Mouse (Mus musculus) kidney, embryonic 15.5 days (tissue): ENCODE data around the gene Ctu2. TPM values are rescaled to one million over a fixed set of nuclear protein-coding genes. Genes with fewer than 3 reads are reported as not detected.

ENCODE experiments used
- ATAC-seq: fragments of 200-750 bp; cut with Nextera tagmentation; replicated peaks from 2 replicates; pipeline ENCODE4 v1.8.0; 2017; ENCODE audit warnings: moderate TSS enrichment; ENCODE audit not compliant: low FRiP score
- H3K27ac ChIP-seq: fragments of 300-500 bp; sonication (generic); 2 replicates; pipeline ENCODE4 v1.5.1; 2015; ENCODE audit warnings: mild to moderate bottlenecking, inconsistent platforms
- H3K27me3 ChIP-seq: fragments of 300-500 bp; sonication (generic); 2 replicates; pipeline ENCODE4 v1.6.1; 2015; ENCODE audit warnings: inconsistent platforms
- H3K36me3 ChIP-seq: fragments of 300-500 bp; sonication (generic); 2 replicates; pipeline ENCODE4 v1.6.1; 2015; ENCODE audit warnings: inconsistent platforms
- H3K4me1 ChIP-seq: fragments of 300-500 bp; sonication (generic); 2 replicates; pipeline ENCODE4 v1.6.1; 2015; ENCODE audit warnings: inconsistent platforms
- H3K4me2 ChIP-seq: fragments of 300-500 bp; sonication (generic); 2 replicates; pipeline ENCODE4 v1.6.1; 2015; ENCODE audit warnings: moderate library complexity, mild to moderate bottlenecking, inconsistent platforms
- H3K4me3 ChIP-seq: fragments of 300-500 bp; sonication (generic); replicated peaks from 2 replicates; pipeline ENCODE4 v1.5.1; 2015; ENCODE audit warnings: mild to moderate bottlenecking, inconsistent platforms
- H3K9ac ChIP-seq: fragments of 300-500 bp; sonication (generic); 2 replicates; pipeline ENCODE4 v1.6.1; 2015; ENCODE audit warnings: mild to moderate bottlenecking, inconsistent platforms
- H3K9me3 ChIP-seq: fragments of 300-500 bp; sonication (generic); replicated peaks from 2 replicates; pipeline ENCODE4 v1.6.1; 2016; ENCODE audit warnings: inconsistent platforms
- WGBS: fragments of 180-500 bp; shearing (Covaris S2); methylation state at CpG from one replicate; pipeline ENCODE4 v1.1.7; 2015; ENCODE audit warnings: mixed read lengths; 5-methylcytosine and 5-hydroxymethylcytosine counted together
- polyA plus RNA-seq: library from polyadenylated mRNA; unstranded; fragments of >200 nt; fragmentation: Nextera tagmentation; extraction: Ambion mirVana; gene quantifications from 2 replicates; pipeline ENCODE4 v1.2.1, GENCODE M21; 2015

Gene Ctu2
- polyA plus RNA-seq, 1 experiment from 2014 or later, result 55.7 TPM

DNA sequence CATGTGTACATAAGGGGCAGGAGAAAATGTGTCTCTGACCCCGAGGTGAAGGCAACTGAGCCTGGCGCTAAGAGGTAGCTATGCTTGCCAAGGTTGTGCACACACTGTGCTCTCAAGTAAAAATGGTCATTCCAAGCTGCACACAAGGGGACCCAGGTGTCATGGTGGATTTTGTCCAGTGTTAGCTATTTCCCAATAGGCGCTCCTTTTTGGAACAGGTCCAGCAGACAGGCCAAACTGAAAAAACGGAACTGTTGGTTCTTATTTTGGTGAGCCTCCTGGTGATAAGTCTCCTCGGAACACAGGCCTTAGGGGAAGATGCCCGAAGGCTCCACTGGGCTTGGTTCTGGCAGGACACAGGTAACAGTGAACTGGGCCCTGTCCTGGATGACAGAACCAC lies 21.5 kb upstream of the Ctu2 start:
- no peaks in the 10 kb centered on the region for H3K4me1 ChIP-seq
- no peaks in the 10 kb centered on the region for H3K9me3 ChIP-seq
- no peak overlapping the region for H3K27ac ChIP-seq
- H3K9ac ChIP-seq, result no peak overlapping the region
- 87% methylated on average over 6 of the region's 6 CpGs for WGBS
- H3K4me3 ChIP-seq, result no peak overlapping the region
- peaks cover 29% of the 10 kb centered on the region for H3K27me3 ChIP-seq
- no peaks in the 10 kb centered on the region for H3K36me3 ChIP-seq
- no peak overlapping the region for H3K4me2 ChIP-seq
- no peak for ATAC-seq

- 80% methylated on average over 11 of the region's 11 CpGs for WGBS
- ATAC-seq, result no peak
- H3K4me2 ChIP-seq, result no peak overlapping the region
- H3K9ac ChIP-seq, result no peak overlapping the region
- no peak overlapping the region for H3K27ac ChIP-seq
- H3K4me3 ChIP-seq, result no peak overlapping the region
- H3K36me3 ChIP-seq, result no peaks in the 10 kb centered on the region
- peaks cover 21% of the 10 kb centered on the region for H3K4me1 ChIP-seq
- H3K27me3 ChIP-seq, result peaks cover 56% of the 10 kb centered on the region
- no peaks in the 10 kb centered on the region for H3K9me3 ChIP-seq
Observed at GRCm38 (mm10) chr8:122457171-122457570, 18.8 kb upstream of the Ctu2 start.

GRCm38 (mm10) chr8:122459218-122459900 lies 16.6 kb upstream of the Ctu2 start:
- H3K4me1 ChIP-seq, result peaks cover 25% of the 10 kb centered on the region
- no peak overlapping the region for H3K27ac ChIP-seq
- no peaks in the 10 kb centered on the region for H3K36me3 ChIP-seq
- H3K27me3 ChIP-seq, result peaks cover 67% of the 10 kb centered on the region
- no peak for ATAC-seq
- H3K9ac ChIP-seq, result no peak overlapping the region
- H3K4me3 ChIP-seq, result no peak overlapping the region
- H3K9me3 ChIP-seq, result no peaks in the 10 kb centered on the region
- WGBS, result 59% methylated on average over 6 of the region's 6 CpGs
- no peak overlapping the region; the same call in 1 of the 2 replicates for H3K4me2 ChIP-seq

GRCm38 (mm10) chr8:122459990-122460389 lies 16.0 kb upstream of the Ctu2 start:
- peak overlapping the region; percentile 38 for H3K4me3 ChIP-seq
- peak overlapping the region; percentile 63 for H3K4me2 ChIP-seq
- H3K27me3 ChIP-seq, result peaks cover 67% of the 10 kb centered on the region
- ATAC-seq, result no peak
- H3K36me3 ChIP-seq, result no peaks in the 10 kb centered on the region
- H3K27ac ChIP-seq, result no peak overlapping the region
- H3K4me1 ChIP-seq, result peaks cover 25% of the 10 kb centered on the region
- no peaks in the 10 kb centered on the region for H3K9me3 ChIP-seq
- 0 out of 2 replicates have a peak overlapping the region, but pooled peaks have one; percentile 2 for H3K9ac ChIP-seq
- WGBS, result 26% methylated on average over 7 of the region's 7 CpGs

DNA sequence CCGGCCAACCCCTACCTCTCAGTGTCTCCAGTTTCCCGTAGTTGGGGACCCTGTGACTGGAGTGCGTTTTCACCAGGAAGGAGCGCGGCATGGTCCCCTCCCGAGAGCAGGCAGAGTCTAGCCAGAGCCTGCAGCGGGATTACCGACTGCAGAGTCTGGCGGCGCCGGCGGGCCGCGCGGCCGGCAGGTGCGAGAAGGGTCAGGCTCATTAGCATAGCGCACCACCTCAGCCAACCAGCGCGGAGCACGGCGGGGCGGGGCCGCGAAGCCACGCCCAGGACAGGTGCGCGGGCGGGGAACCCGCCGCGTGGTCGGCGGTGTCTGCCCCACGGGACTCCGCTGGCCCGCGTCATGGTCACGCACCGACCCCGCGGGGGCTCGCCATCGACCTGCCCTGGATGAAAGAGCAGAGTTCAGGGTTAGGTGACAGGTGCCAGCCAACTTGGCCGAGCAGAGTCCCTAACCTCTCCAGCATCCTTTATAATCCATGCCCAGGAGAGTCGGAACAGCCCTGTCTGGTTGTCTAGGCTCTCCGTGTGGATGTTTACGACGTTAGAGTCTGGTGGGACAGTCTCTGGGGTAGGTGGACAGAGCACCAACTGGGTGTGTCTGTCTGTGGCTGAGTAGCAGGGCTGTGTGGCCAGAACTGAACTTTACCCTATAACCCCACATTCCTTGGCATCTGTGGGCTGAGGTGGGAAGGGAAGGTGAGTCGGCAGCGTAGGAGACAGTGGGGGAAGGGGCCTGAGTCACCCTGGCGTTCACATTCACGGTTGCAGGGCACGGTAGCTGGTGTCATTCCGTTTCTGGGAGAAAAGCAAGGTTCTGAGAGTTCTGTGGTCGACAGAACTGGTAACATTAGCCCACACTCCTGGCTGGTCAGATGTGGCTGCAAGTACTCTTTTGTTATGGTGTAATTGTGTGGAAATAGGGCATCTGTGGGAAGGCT lies 15.1 kb upstream of the Ctu2 start, which contains the start of gene Snai3:
Gene Snai3, minus strand, starts transcription at position 210 of the 949 bp plus-strand sequence.
- Histone ChIP-seq H3K27me3 (peaks cover 67% of the 10 kb centered on the region), H3K4me1 (peaks cover 25% of the 10 kb centered on the region), H3K9me3 (no peaks in the 10 kb centered on the region), H3K36me3 (peaks cover 6% of the 10 kb centered on the region), H3K4me2 (peak within 1 kb of the TSS; percentile 63), H3K4me3 (peak within 1 kb of the TSS; percentile 38), H3K9ac (0 out of 2 replicates have a peak within 1 kb of the TSS, but pooled peaks have one; percentile 2), H3K27ac (no peak within 1 kb of the TSS)
- WGBS, result 1% methylated on average over 56 of the region's 56 CpGs
- peak; percentile 88 for ATAC-seq

GRCm38 (mm10) chr8:122461473-122462148 lies 14.3 kb upstream of the Ctu2 start:
- Histone ChIP-seq H3K27ac (no peak overlapping the region; the same call in 1 of the 2 replicates), H3K27me3 (peaks cover 64% of the 10 kb centered on the region)
- WGBS, result 58% methylated on average over 11 of the region's 11 CpGs

GRCm38 (mm10) chr8:122462510-122462909 lies 13.4 kb upstream of the Ctu2 start:
- H3K4me3 ChIP-seq, result no peak overlapping the region
- no peak overlapping the region for H3K9ac ChIP-seq
- peaks cover 25% of the 10 kb centered on the region for H3K4me1 ChIP-seq
- peaks cover 23% of the 10 kb centered on the region for H3K36me3 ChIP-seq
- ATAC-seq, result no peak
- WGBS, result 68% methylated on average over 8 of the region's 8 CpGs
- H3K4me2 ChIP-seq, result no peak overlapping the region
- H3K9me3 ChIP-seq, result no peaks in the 10 kb centered on the region
- peaks cover 55% of the 10 kb centered on the region for H3K27me3 ChIP-seq
- no peak overlapping the region for H3K27ac ChIP-seq

More at GRCm38 (mm10) chr8:122461473-122462148, 14.3 kb upstream of the Ctu2 start:
- peaks cover 25% of the 10 kb centered on the region for H3K4me1 ChIP-seq
- H3K4me3 ChIP-seq, result no peak overlapping the region
- no peak for ATAC-seq
- H3K9me3 ChIP-seq, result no peaks in the 10 kb centered on the region
- H3K9ac ChIP-seq, result no peak overlapping the region
- H3K4me2 ChIP-seq, result 0 out of 2 replicates have a peak overlapping the region, but pooled peaks have one; percentile 63
- peaks cover 14% of the 10 kb centered on the region for H3K36me3 ChIP-seq

GRCm38 (mm10) chr8:122463651-122464640 lies 12.0 kb upstream of the Ctu2 start:
- Histone ChIP-seq H3K4me2 (no peak overlapping the region), H3K4me3 (no peak overlapping the region), H3K27ac (no peak overlapping the region), H3K36me3 (peaks cover 37% of the 10 kb centered on the region), H3K27me3 (peaks cover 42% of the 10 kb centered on the region), H3K9ac (no peak overlapping the region), H3K4me1 (peaks cover 25% of the 10 kb centered on the region), H3K9me3 (no peaks in the 10 kb centered on the region)
- ATAC-seq, result no peak
- WGBS, result 47% methylated on average over 12 of the region's 12 CpGs

- H3K9me3 ChIP-seq, result no peaks in the 10 kb centered on the region
- H3K27me3 ChIP-seq, result peaks cover 32% of the 10 kb centered on the region
- no peak overlapping the region for H3K4me3 ChIP-seq
- no peak for ATAC-seq
- no peak overlapping the region for H3K9ac ChIP-seq
- H3K4me2 ChIP-seq, result no peak overlapping the region
- WGBS, result 67% methylated on average over 7 of the region's 7 CpGs
- H3K36me3 ChIP-seq, result peaks cover 40% of the 10 kb centered on the region
- no peak overlapping the region for H3K27ac ChIP-seq
- H3K4me1 ChIP-seq, result peaks cover 24% of the 10 kb centered on the region
Observed at GRCm38 (mm10) chr8:122464985-122465384, 11.0 kb upstream of the Ctu2 start.

DNA sequence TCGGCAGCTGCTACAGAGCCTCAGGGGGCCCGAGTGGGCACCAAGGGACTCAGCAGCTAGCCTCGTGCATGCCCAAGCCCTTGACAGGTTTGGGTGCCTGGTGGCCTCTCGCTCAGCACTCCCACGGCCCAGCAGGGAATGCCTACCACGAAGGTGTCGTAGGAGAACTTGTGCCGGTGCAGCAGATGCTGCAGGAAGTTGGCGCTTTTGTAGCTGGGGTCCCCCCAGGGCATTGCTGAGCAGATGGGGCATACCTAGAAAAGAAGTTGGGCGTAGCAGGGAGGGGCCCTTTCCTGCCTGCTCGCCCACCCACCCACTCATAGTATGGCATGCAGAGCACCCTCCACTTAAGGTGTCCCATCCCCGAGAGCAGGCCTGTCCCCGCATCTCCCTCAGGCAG lies 8.1 kb upstream of the Ctu2 start:
- H3K9me3 ChIP-seq, result no peaks in the 10 kb centered on the region
- no peak overlapping the region for H3K27ac ChIP-seq
- H3K27me3 ChIP-seq, result peaks cover 4% of the 10 kb centered on the region
- H3K4me2 ChIP-seq, result no peak overlapping the region
- H3K4me1 ChIP-seq, result 0 out of 2 replicates have a peak, but pooled peaks cover 3% of the 10 kb centered on the region
- H3K36me3 ChIP-seq, result peaks cover 60% of the 10 kb centered on the region
- no peak for ATAC-seq
- H3K4me3 ChIP-seq, result no peak overlapping the region
- no peak overlapping the region for H3K9ac ChIP-seq
- WGBS, result 91% methylated on average over 13 of the region's 13 CpGs

- Histone ChIP-seq H3K4me3 (no peak overlapping the region), H3K36me3 (peaks cover 74% of the 10 kb centered on the region), H3K9me3 (no peaks in the 10 kb centered on the region), H3K4me2 (no peak overlapping the region), H3K4me1 (peaks cover 6% of the 10 kb centered on the region), H3K9ac (no peak overlapping the region), H3K27me3 (no peaks in the 10 kb centered on the region), H3K27ac (no peak overlapping the region)
- 73% methylated on average over 6 of the region's 6 CpGs for WGBS
- no peak for ATAC-seq
Observed at GRCm38 (mm10) chr8:122469407-122469806, 6.5 kb upstream of the Ctu2 start.
